Mouse (Mus musculus) myocyte (in vitro differentiated cells): ENCODE measurements around the gene Crebzf. TPM values are rescaled to one million over a fixed set of nuclear protein-coding genes. Genes with fewer than 3 reads are reported as not detected.

Experiments
- H3K27me3 ChIP-seq: one replicate; pipeline ENCODE4 v1.6.1; 2011; ENCODE audit not compliant: control insufficient read depth, insufficient read depth, insufficient read length
- H3K36me3 ChIP-seq: one replicate; pipeline ENCODE4 v1.6.1; 2011; ENCODE audit not compliant: control insufficient read depth, insufficient read depth
- H3K4me2 ChIP-seq: one replicate; pipeline ENCODE4 v1.6.1; 2011; ENCODE audit warnings: low read depth, control low read depth
- H3K4me3 ChIP-seq: one replicate; pipeline ENCODE4 v1.5.1; 2011; ENCODE audit warnings: mild to moderate bottlenecking, control low read depth, moderate library complexity
- H3K79me2 ChIP-seq: one replicate; pipeline ENCODE4 v1.6.1; 2011; ENCODE audit not compliant: control insufficient read depth, insufficient read depth
- H3ac ChIP-seq: one replicate; pipeline ENCODE4 v1.6.1; 2011; ENCODE audit not compliant: control insufficient read depth, insufficient read length
- CEBPB ChIP-seq: IDR thresholded peaks from 2 replicates; pipeline ENCODE4 v1.6.1; 2011; ENCODE audit warnings: mild to moderate bottlenecking, moderate library complexity; ENCODE audit not compliant: poor library complexity, insufficient read depth, severe bottlenecking
- E2F4 ChIP-seq: IDR thresholded peaks from one replicate; pipeline ENCODE4 v1.6.1; 2011; ENCODE audit warnings: mild to moderate bottlenecking, control low read depth, moderate library complexity; ENCODE audit not compliant: insufficient read depth
- MAX ChIP-seq: IDR thresholded peaks from one replicate; pipeline ENCODE4 v1.6.1; 2011; ENCODE audit warnings: low read depth, mild to moderate bottlenecking, control low read depth
- MYOD1 ChIP-seq, 3 experiments: IDR thresholded peaks; one replicate each; pipeline ENCODE4 v1.6.1; 2011; ENCODE audit warnings: control low read depth in 2 of 3, low read depth in 2 of 3, mild to moderate bottlenecking in 2 of 3, moderate library complexity in 1 of 3; ENCODE audit not compliant: insufficient read length in 2 of 3, control insufficient read depth in 1 of 3
- MYOG ChIP-seq, 3 experiments: IDR thresholded peaks; one replicate each; pipeline ENCODE4 v1.6.1; 2011; ENCODE audit warnings: control low read depth in 2 of 3, low read depth in 2 of 3, mild to moderate bottlenecking in 2 of 3; ENCODE audit not compliant: insufficient read length in 2 of 3, control insufficient read depth in 1 of 3, insufficient read depth in 1 of 3
- POLR2A ChIP-seq: IDR thresholded peaks from one replicate; pipeline ENCODE4 v1.6.1; 2011; ENCODE audit warnings: low read depth, mild to moderate bottlenecking, control low read depth, moderate library complexity; ENCODE audit not compliant: insufficient read length
- POLR2AphosphoS2 ChIP-seq: IDR thresholded peaks from one replicate; pipeline ENCODE4 v1.6.1; 2011; ENCODE audit warnings: low read depth, control low read depth; ENCODE audit not compliant: insufficient read length
- REST ChIP-seq: IDR thresholded peaks from one replicate; pipeline ENCODE4 v1.6.1; 2011; ENCODE audit warnings: mild to moderate bottlenecking, control low read depth, moderate library complexity; ENCODE audit not compliant: insufficient read depth, insufficient read length
- SRF ChIP-seq: IDR thresholded peaks from one replicate; pipeline ENCODE4 v1.6.1; 2011; ENCODE audit warnings: low read depth; ENCODE audit not compliant: control insufficient read depth, insufficient read length
- TCF12 ChIP-seq: IDR thresholded peaks from one replicate; pipeline ENCODE4 v1.6.1; 2011; ENCODE audit warnings: mild to moderate bottlenecking, control low read depth; ENCODE audit not compliant: poor library complexity, insufficient read depth, severe bottlenecking
- TCF3 ChIP-seq: IDR thresholded peaks from one replicate; pipeline ENCODE4 v1.6.1; 2011; ENCODE audit warnings: low read depth, control low read depth; ENCODE audit not compliant: insufficient read length
- USF1 ChIP-seq: IDR thresholded peaks from one replicate; pipeline ENCODE4 v1.6.1; 2011; ENCODE audit warnings: low read depth, mild to moderate bottlenecking, control low read depth, moderate library complexity
- polyA plus RNA-seq: library from polyadenylated mRNA; unstranded; fragments of >200 nt; fragmentation: generic; extraction: Trizol; gene quantifications from one replicate; pipeline ENCODE4 v1.2.1, GENCODE M21; 2012; ENCODE audit warnings: missing spikeins

Gene Crebzf
- polyA plus RNA-seq, 1 experiment: 18.0 TPM

DNA sequence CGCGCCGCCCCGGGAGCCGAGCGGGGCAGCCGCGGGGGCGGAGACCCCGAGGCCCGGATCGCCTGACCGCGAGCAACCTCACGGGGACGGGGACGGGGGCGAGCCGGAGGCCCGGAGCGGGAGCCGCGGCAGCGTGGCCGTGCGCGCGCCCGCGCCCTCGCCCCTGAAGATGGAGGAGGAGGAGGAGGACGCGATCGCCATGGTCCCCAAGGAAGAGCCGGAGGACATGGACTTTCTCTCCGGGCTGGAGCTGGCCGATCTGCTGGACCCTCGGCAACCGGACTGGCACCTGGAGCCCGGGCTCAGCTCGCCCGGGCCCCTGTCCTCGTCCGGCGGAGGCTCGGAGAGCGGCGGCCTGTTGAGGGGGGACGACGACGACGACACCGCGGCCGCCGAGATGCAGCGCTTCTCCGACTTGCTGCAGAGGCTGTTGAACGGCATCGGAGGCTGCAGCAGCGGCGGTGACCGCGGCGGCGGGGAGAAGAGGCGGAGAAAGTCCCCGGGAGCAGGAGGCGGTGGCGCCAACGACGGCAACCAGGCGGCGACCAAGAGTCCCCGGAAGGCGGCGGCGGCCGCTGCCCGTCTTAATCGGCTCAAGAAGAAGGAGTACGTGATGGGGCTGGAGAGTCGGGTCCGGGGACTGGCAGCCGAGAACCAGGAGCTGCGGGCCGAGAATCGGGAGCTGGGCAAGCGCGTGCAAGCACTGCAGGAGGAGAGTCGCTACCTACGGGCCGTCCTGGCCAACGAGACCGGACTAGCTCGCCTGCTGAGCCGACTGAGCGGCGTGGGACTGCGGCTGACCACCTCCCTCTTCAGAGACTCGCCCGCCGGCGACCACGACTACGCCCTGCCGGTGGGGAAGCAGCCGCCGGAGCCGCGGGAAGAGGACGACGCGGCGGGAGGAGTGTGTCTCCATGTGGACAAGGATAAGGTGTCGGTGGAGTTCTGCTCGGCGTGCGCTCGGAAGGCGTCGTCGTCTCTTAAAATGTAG lies 867 bp downstream of the Crebzf start:
- Histone ChIP-seq H3K27me3 (no peaks in the 10 kb centered on the region), H3K4me2 (peak overlapping the region; percentile 91), H3ac (peak overlapping the region; percentile 98)

DNA sequence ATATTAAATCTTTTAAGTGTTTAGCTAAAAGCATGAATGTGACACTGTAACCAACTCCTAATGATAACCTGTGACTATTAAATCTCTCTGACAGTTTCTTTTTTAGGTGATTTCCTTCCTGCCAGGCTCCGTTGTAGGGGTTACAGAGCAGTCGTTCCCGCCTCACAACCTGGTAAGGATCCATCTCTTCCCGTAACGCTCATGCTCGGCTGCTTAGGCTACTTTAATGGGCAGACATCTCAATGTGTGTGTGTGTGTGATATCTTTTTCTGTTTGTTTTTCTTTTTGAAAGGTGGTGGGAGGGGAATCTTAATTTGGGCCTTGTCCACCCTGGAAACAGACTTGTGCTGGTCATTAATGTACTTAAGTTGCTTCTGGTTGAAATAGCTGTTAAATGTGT lies 1.7 kb downstream of the Crebzf start:
- Histone ChIP-seq H3K4me2 (peak overlapping the region; percentile 91), H3K4me3 (peak overlapping the region; percentile 81), H3ac (peak overlapping the region; percentile 98), H3K36me3 (peaks cover 35% of the 10 kb centered on the region), H3K79me2 (peaks cover 53% of the 10 kb centered on the region), H3K27me3 (no peaks in the 10 kb centered on the region)
- no peak for TF ChIP-seq CEBPB
- TF ChIP-seq POLR2AphosphoS2: no peak
- TF ChIP-seq SRF: no peak
- TF ChIP-seq USF1: no peak
- TF ChIP-seq POLR2A: no peak
- TF ChIP-seq REST: no peak
- no peak for TF ChIP-seq TCF3
- no peak for TF ChIP-seq TCF12
- TF ChIP-seq E2F4: no peak
- TF ChIP-seq MAX: no peak
- no peak for TF ChIP-seq MYOD1 (IDR thresholded peaks at IDR 0.05; ENCODE audit: control insufficient read depth in 1 of 3, insufficient read length in 2 of 3, low read depth in 2 of 3)

More for the DNA sequence above, 867 bp downstream of the Crebzf start:
- peaks cover 46% of the 10 kb centered on the region for H3K79me2 ChIP-seq
- H3K36me3 ChIP-seq: peaks cover 27% of the 10 kb centered on the region
- TF ChIP-seq CEBPB (no peak), MYOG (IDR thresholded peaks at IDR 0.05; ENCODE audit: control insufficient read depth in 1 of 3, insufficient read depth in 1 of 3, insufficient read length in 2 of 3, low read depth in 2 of 3) (no peak), POLR2AphosphoS2 (peak; percentile 62), MYOD1 (IDR thresholded peaks at IDR 0.05; ENCODE audit: control insufficient read depth in 1 of 3, insufficient read length in 2 of 3, low read depth in 2 of 3) (no peak), SRF (no peak), TCF3 (no peak), REST (no peak), MAX (no peak), USF1 (no peak), POLR2A (peak; percentile 33), E2F4 (no peak), TCF12 (no peak)
- H3K4me3 ChIP-seq: peak overlapping the region; percentile 81

DNA sequence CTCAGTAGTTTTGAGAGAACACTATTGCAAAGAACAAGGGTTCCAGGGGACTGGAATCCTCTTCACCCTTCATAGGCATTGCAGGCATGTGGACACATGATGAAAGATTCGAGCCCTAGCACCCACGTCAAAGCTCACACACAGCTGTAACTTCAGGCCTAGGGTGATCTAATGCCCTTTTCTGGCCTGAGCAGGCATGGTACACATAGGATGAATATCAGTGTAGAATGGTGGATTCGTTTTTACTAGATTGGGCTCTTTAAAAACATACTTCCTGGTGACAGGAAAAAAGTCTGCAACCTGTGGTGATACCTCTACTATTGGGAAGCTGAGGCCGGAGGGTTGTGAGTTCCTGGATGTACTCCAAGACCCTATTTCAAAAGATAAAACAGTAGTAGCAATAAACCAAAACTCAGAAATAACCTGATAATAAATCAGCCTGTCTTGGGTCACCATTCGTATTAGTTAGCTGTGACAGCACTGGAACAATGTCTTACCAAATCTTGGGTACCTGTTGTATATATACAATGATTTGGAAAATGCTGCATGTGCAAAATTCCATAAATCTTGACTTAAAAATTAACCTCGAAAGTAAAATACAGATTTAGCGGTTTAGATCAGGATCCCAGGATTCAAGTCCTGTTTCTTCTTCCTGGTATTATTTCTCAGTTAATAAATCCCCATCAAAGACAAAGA lies 13.8 kb downstream of the Crebzf start:
- Histone ChIP-seq H3K36me3 (peaks cover 34% of the 10 kb centered on the region), H3ac (peak overlapping the region; percentile 60), H3K79me2 (peaks cover 19% of the 10 kb centered on the region), H3K4me3 (peak overlapping the region; percentile 80), H3K4me2 (peak overlapping the region; percentile 88), H3K27me3 (no peaks in the 10 kb centered on the region)
- TF ChIP-seq TCF12 (no peak), TCF3 (no peak), POLR2A (peak; percentile 36), POLR2AphosphoS2 (peak; percentile 97), USF1 (no peak), SRF (no peak), MYOD1 (IDR thresholded peaks at IDR 0.05; ENCODE audit: control insufficient read depth in 1 of 3, insufficient read length in 2 of 3, low read depth in 2 of 3) (no peak), MYOG (IDR thresholded peaks at IDR 0.05; ENCODE audit: control insufficient read depth in 1 of 3, insufficient read depth in 1 of 3, insufficient read length in 2 of 3, low read depth in 2 of 3) (no peak), REST (no peak), CEBPB (no peak)

DNA sequence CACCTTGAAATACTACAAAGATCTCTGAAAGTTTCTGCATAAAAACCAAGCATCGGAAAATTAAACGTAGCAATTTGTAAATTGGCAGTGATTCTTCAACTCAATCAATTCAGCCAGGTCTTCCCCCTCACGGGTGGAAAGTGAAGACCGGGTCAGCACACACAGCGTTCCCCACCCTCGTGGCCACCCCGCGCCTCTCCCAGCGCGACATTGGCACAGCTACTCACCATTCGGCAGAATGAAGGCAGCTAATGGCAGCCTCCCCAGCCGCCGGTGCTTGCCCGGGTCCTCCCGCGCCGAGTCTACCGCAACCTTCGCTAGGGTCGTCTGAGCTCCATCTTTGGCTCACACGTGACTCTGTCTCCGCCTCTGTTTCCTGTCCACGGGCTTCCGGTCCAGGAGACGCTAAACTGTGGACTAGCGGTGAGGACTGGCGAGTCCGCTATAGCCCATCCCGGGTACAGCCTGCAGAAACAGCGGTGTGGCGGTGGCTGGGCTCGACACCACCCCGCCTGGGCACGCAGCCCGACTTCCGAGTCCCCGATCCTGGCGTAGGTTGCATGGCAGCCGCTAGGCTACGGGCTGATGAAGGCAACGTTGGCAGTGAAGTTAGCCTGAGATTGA lies 14.4 kb downstream of the Crebzf start, which contains the start of gene Tmem126a:
Gene Tmem126a (minus strand): TSS at position 385 of the 624 bp plus-strand sequence.
- H3K4me2 ChIP-seq: peak within 1 kb of the TSS; percentile 94
- H3ac ChIP-seq: peak within 1 kb of the TSS; percentile 60
- peak; percentile 97 for TF ChIP-seq POLR2A
- no peak for TF ChIP-seq CEBPB
- TF ChIP-seq MYOD1 (IDR thresholded peaks at IDR 0.05; ENCODE audit: control insufficient read depth in 1 of 3, insufficient read length in 2 of 3, low read depth in 2 of 3): peak in 1 of 3 experiments; percentile 40
- TF ChIP-seq REST: no peak
- TF ChIP-seq MAX: no peak
- peak; percentile 50 for TF ChIP-seq SRF
- peak; percentile 99 for TF ChIP-seq POLR2AphosphoS2
- no peak for TF ChIP-seq TCF3
- TF ChIP-seq USF1: peak; percentile 90
- TF ChIP-seq MYOG (IDR thresholded peaks at IDR 0.05; ENCODE audit: control insufficient read depth in 1 of 3, insufficient read depth in 1 of 3, insufficient read length in 2 of 3, low read depth in 2 of 3): peak in 1 of 3 experiments; percentile 36
- H3K27me3 ChIP-seq: no peaks in the 10 kb centered on the region
- peaks cover 29% of the 10 kb centered on the region for H3K36me3 ChIP-seq
- H3K79me2 ChIP-seq: peaks cover 14% of the 10 kb centered on the region
- H3K4me3 ChIP-seq: peak within 1 kb of the TSS; percentile 80
